Mouse (Mus musculus): ENCODE data around the gene Irgq.
"Not testable (repeated sequence)": the region's sequence is repeated elsewhere in the genome, so short reads cannot be mapped to it uniquely, and the experiment has no call there.

The Irgq gene

GRCm38 (mm10) chr7:24516319-24516718 lies 14.2 kb upstream of the Irgq start:
- DNase-seq, result peak; percentile 64 to 69

- no peak for DNase-seq
Observed at GRCm38 (mm10) chr7:24517077-24517476, 13.4 kb upstream of the Irgq start.

- DNase-seq, result no peak
Observed at GRCm38 (mm10) chr7:24517654-24518053, 12.8 kb upstream of the Irgq start.

DNA sequence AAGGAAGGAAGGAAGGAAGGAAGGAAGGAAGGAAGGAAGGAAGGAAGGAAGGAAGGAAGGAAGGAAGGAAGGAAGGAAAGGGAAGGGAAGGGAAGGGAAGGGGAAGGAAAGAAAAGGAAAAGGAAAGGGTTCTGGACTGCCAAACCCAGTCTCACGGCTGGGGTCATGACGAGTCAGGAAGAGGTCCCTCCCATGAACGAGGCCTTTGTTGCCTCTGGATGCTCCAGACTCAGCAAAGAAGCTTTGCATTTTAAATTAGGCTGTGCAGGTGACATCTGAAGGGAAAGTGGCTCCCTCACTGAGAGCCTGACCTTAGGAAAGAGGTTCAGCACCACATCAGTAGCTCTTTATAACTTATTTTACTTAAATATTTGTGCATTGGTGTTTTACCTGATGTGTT lies 11.4 kb upstream of the Irgq start:
- no peak for DNase-seq

DNA sequence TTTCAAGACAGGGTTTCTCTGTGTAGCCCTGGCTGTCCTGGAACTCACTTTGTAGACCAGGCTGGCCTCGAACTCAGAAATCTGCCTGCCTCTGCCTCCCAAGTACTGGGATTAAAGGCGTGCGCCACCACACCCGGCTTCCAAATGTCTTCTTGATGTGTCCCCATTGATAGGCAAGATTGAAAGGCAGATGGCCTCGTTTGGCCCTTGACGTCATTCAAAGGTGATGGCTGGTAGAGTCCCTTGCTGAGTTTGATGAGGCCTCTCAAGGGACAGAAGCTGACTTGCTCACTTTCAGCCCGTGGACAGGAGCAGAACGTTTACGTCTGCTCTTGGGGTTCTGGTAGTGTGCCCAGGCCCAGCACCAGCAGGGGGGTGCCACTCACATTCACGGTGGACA lies 10.4 kb upstream of the Irgq start:
- not testable (repeated sequence) for DNase-seq

- no peak for DNase-seq
Observed at GRCm38 (mm10) chr7:24522805-24523204, 7.7 kb upstream of the Irgq start.

DNA sequence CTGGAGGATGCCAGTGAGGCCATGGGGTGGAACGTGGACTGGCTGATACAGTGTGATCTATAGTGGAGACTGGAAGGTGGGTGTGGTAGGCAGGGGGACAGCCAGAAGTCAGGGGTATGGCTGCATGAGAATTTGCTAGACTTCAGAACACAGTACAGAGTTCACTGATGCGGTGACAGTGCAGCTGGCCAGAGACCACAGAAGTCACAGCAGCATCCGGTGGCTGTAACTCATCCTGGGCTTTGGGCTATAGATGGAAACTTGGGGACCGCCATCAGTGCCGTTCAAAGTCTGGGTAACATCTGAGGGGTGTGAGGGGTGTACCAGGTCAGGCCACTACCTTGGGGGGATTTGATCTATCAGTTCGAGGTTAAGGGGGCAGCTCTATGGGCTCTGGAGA lies 6.8 kb upstream of the Irgq start:
- no peak for DNase-seq

DNA sequence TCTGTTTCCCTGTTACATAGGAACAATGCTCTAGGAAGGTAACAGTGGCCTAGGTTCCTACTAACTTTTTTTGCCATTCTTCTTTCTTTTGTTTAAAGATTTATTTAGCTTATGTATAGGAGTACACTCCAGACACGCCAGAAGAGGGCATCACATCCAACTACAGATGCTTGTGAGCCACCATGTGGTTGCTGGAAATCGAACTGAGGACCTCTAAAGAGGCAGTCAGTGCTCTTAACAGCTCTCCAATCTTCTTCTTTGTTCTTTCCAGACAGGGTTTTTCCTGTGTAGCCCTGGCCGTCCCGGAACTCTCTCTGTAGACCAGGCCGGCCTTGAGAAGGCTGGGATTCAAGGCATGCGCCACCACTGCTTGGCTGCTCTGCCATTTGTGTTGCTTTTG lies 5.5 kb upstream of the Irgq start:
- no peak for DNase-seq

DNA sequence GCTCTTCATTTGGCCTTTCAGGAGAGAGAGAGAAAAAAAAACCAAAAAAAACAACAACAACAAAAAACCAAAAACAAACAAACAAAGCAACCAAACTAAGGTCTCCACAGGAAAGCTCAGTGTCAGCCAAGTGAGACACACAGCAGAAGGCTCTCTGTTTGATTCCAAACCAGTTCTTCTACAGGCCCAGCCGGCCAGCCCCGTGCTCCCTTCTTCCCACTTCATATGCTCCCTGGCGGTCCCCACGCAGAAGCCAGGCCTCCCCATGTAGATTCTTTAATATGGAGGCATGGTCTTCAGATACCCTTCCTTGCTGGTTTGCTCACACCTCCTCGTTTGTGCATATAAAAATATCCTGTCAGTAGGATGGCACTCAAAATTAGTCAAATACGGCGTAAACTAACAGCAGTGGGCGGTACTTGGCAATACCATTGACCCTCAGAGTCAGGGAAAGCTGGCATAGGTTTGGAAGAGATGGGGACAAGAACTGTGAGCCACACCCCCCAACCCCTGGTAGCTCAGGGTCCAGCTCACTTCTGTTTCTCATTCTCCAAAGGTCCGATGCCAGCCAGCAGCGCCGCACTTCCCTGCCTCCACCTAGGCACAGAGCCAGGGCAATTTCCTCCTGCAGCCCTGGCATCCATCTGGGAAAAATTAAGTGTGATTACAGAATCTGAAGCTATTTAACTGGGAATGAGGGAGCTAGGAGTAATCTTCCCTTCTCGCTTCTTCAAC lies 4.6 kb upstream of the Irgq start:
- DNase-seq, result peak; percentile 78 to 79

GRCm38 (mm10) chr7:24528861-24529260 lies 1.6 kb upstream of the Irgq start:
- no peak for DNase-seq

GRCm38 (mm10) chr7:24529580-24529979 lies 909 bp upstream of the Irgq start:
- DNase-seq, result no peak

- DNase-seq, result peak; percentile 76 to 83
Observed at GRCm38 (mm10) chr7:24531211-24531971, 902 bp downstream of the Irgq start.

GRCm38 (mm10) chr7:24533031-24533571 lies 2.6 kb downstream of the Irgq start:
- no peak for DNase-seq

DNA sequence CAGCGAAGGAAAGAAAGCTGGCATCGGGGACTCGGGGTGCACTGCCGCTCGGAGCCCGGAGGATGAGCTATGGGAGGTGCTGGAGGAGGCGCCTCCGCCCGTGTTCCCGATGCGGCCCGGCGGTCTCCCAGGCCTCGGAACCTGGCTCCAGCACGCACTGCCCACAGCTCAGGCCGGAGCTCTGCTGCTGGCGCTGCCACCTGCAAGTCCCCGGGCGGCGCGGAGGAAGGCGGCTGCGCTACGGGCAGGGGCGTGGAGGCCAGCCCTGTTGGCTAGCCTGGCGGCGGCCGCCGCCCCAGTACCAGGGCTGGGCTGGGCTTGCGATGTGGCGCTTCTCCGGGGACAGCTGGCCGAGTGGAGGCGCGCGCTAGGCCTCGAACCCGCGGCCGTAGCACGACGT lies 3.3 kb downstream of the Irgq start:
- DNase-seq, result no peak

- DNase-seq, result no peak
Observed at GRCm38 (mm10) chr7:24534301-24534700, 3.8 kb downstream of the Irgq start.

DNA sequence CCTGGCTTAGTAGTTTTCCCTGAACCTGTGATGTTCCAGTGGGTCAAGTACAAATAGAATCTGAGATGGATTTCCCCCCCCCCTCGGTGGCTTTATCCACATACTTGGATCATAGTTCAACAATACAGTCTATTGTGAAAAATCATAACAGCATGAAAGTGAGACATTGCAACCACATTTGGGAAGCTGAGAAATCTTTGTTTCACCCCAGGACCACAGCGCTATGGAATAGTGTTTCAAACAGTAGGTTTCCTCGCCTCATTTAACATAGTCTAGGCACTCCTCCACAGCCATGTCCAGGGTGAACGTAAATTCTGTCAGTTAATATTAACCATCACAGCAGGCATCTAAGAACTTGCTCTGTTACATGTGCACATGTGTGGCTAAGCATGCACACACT lies 6.6 kb downstream of the Irgq start:
- no peak for DNase-seq

GRCm38 (mm10) chr7:24537591-24537990 lies 7.1 kb downstream of the Irgq start:
- DNase-seq, result peak; percentile 79 to 82

DNA sequence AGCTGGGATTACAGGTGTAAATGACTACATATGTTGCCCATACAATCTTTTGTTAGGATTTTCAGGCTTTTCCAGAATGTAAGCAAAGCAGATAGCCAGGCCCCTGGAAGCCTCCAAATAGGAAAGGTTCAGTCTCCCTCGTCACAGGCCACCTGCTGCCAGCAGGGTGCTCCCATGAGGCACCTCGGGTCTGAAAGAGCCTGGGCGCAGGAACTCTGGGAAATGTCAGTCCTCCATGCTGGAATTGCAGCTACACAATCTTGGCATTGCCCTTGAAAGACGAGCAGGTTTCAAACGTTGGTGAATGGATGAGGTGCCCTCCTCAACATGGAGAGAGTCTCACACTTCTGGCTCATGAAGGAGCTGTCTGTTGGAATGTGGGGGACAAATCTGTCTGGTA lies 7.7 kb downstream of the Irgq start:
- DNase-seq, result no peak

- DNase-seq, result no peak
Observed at GRCm38 (mm10) chr7:24538701-24539100, 8.2 kb downstream of the Irgq start.

GRCm38 (mm10) chr7:24539686-24540085 lies 9.2 kb downstream of the Irgq start:
- no peak for DNase-seq

GRCm38 (mm10) chr7:24544506-24544905 lies 14.0 kb downstream of the Irgq start:
- DNase-seq, result no peak

- peak in 1 of 2 experiments; percentile 17 for DNase-seq
Observed at GRCm38 (mm10) chr7:24546068-24546614, 15.7 kb downstream of the Irgq start, which contains the start of the genes Pinlyp and Xrcc1. TSS of gene Pinlyp (minus strand) at chr7:24546118. TSS of gene Xrcc1 (plus strand) at chr7:24546289.

DNA sequence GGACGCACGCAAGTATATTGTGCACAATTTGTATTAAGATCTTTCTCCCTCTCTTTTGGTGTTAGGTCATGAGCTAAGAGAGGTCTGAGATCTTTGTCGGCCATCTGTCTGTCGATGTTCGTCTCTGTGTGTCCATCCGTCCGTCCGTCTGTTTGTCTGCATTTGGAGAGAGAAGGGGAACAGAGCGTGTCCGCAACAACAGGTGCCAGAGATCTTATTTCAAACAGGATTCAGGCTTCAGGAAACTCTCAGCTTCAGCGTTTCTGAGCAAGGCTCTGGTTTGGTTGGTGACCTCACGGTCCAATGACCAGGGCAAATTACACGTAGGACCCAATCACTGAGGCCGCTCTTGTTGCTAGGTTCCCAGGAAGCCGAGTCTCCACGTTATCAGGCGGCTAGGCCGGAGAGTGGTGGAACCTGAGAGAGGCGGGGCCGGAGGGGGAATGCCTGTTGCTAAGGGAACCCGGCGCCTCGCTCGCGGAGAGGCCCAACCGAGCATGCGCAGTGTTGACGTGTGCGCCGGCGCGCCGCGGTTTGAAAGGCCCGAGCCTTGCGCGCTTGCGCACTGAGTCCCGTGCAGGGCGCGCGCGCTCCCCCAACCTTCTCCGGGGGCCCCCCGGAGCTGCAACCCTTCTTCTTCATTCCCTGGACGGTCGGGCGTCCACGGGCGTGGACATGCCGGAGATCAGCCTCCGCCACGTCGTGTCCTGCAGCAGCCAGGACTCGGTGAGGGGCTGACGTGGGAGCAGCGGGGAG lies 16.3 kb downstream of the Irgq start:
- DNase-seq, result peak; percentile 98 to 99
